Mouse (Mus musculus) hindbrain, postnatal 0 days (tissue): ENCODE measurements around the gene Fam53b. TPM values are rescaled to one million over a fixed set of nuclear protein-coding genes. Genes with fewer than 3 reads are reported as not detected.
A peak's percentile ranks its signal among the peaks of the same experiment; 100 is the strongest.

Experiments
- ATAC-seq: fragments of 200-750 bp; cut with Nextera tagmentation; 2 replicates; pipeline ENCODE4 v1.8.0; 2017; ENCODE audit warnings: mild to moderate bottlenecking, moderate TSS enrichment, moderate library complexity
- DNase-seq: peaks from one replicate; pipeline ENCODE4 v3.0.0-alpha.2; 2015; ENCODE audit warnings: low spot score
- H3K27ac ChIP-seq: fragments of 300-500 bp; sonication (generic); 2 replicates; pipeline ENCODE4 v1.5.1; 2014; ENCODE audit warnings: mild to moderate bottlenecking
- H3K27me3 ChIP-seq: fragments of 300-500 bp; sonication (generic); 2 replicates; pipeline ENCODE4 v1.6.1; 2014; ENCODE audit warnings: low read length, mixed read lengths; ENCODE audit not compliant: insufficient read depth
- H3K36me3 ChIP-seq: fragments of 300-500 bp; sonication (generic); 2 replicates; pipeline ENCODE4 v1.6.1; 2014; ENCODE audit warnings: low read length, mixed read lengths; ENCODE audit not compliant: insufficient read depth
- H3K4me1 ChIP-seq: fragments of 300-500 bp; sonication (generic); 2 replicates; pipeline ENCODE4 v1.6.1; 2014; ENCODE audit warnings: antibody characterized with exemption, low read length, mixed read lengths; ENCODE audit not compliant: insufficient read depth
- H3K4me2 ChIP-seq: fragments of 300-500 bp; sonication (generic); 2 replicates; pipeline ENCODE4 v1.6.1; 2014; ENCODE audit warnings: low read depth, mild to moderate bottlenecking, low read length, moderate library complexity, mixed read lengths
- H3K4me3 ChIP-seq: fragments of 300-500 bp; sonication (generic); 2 replicates; pipeline ENCODE4 v1.5.1; 2014; ENCODE audit warnings: low read length
- H3K9ac ChIP-seq: fragments of 300-500 bp; sonication (generic); replicated peaks from 2 replicates; pipeline ENCODE4 v1.6.1; 2014; ENCODE audit warnings: mild to moderate bottlenecking, low read length, moderate library complexity, mixed read lengths
- H3K9me3 ChIP-seq: fragments of 300-500 bp; sonication (generic); 2 replicates; pipeline ENCODE4 v1.6.1; 2016; ENCODE audit warnings: low read length, mixed read lengths
- CTCF ChIP-seq: IDR thresholded peaks from 2 replicates; pipeline ENCODE4 v1.5.1; 2016; ENCODE audit warnings: antibody characterized with exemption, control low read depth, low read depth
- WGBS: fragments of 180-500 bp; shearing (Covaris S2); extraction: QIAGEN DNeasy Blood & Tissue Kit; methylation state at CpG from one replicate; pipeline ENCODE4 v1.1.7; 2014; 5-methylcytosine and 5-hydroxymethylcytosine counted together
- polyA plus RNA-seq: library from polyadenylated mRNA; unstranded; fragments of >200 nt; fragmentation: Nextera tagmentation; extraction: Ambion mirVana; gene quantifications from 2 replicates; pipeline ENCODE4 v1.2.1, GENCODE M21; 2015
- total RNA-seq: library from RNA; depleted of rRNA; stranded (reverse); fragments of >200 nt; gene quantifications from 2 replicates; pipeline ENCODE4 v1.2.3, GENCODE M21; 2014

Fam53b gene
- total and polyA plus RNA-seq, 2 experiments from 2014 or later = 10.2 to 21.0 TPM

- no peaks in the 10 kb centered on the region for H3K27me3 ChIP-seq
- no peak overlapping the region for H3K4me3 ChIP-seq
- no peaks in the 10 kb centered on the region for H3K9me3 ChIP-seq
- H3K27ac ChIP-seq = no peak overlapping the region
- TF ChIP-seq CTCF = no peak
- no peak overlapping the region for H3K4me2 ChIP-seq
- WGBS = 90% methylated on average over 5 of the region's 5 CpGs
- H3K9ac ChIP-seq = no peak overlapping the region
- ATAC-seq = no peak
- no peak for DNase-seq
- peaks cover 9% of the 10 kb centered on the region; the same call in 1 of the 2 replicates for H3K4me1 ChIP-seq
- H3K36me3 ChIP-seq = peaks cover 3% of the 10 kb centered on the region; the same call in 1 of the 2 replicates
Observed at GRCm38 (mm10) chr7:132763911-132764310, 49.8 kb downstream of the Fam53b start.

GRCm38 (mm10) chr7:132763351-132763750 is 50.3 kb downstream of the Fam53b start:
- H3K36me3 ChIP-seq = peaks cover 5% of the 10 kb centered on the region
- DNase-seq (no peak), ATAC-seq (no peak)
- H3K4me2 ChIP-seq = no peak overlapping the region
- no peak overlapping the region for H3K9ac ChIP-seq
- no peak for TF ChIP-seq CTCF
- H3K27me3 ChIP-seq = no peaks in the 10 kb centered on the region
- H3K4me3 ChIP-seq = no peak overlapping the region
- 94% methylated on average over 6 of the region's 6 CpGs for WGBS
- H3K9me3 ChIP-seq = no peaks in the 10 kb centered on the region
- no peak overlapping the region for H3K27ac ChIP-seq
- H3K4me1 ChIP-seq = peaks cover 9% of the 10 kb centered on the region; the same call in 1 of the 2 replicates

DNA sequence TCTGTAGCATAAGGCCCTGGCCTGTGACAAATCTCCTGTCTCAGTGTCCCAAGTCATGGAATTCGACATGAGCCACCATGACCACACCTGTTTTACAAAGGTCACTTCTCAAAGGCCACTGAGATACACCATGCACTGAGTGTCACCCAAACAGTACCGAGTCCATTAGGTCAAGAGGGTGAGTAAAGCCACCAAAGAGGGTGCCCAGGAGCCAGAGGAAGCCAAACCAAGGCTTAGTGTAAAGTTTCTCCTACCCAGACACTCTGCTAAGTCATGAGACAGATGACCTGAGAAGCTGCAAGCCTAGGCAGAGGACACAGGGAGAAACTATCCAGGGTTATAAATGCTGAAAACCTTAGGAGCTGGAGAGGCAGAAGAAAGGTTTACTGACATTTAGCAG is 52.3 kb downstream of the Fam53b start:
- ATAC-seq (no peak), DNase-seq (no peak)
- no peaks in the 10 kb centered on the region for H3K9me3 ChIP-seq
- 92% methylated on average over 2 of the region's 2 CpGs for WGBS
- no peak overlapping the region for H3K9ac ChIP-seq
- H3K27ac ChIP-seq = no peak overlapping the region
- H3K4me3 ChIP-seq = no peak overlapping the region
- H3K4me2 ChIP-seq = no peak overlapping the region
- peaks cover 14% of the 10 kb centered on the region for H3K36me3 ChIP-seq
- 0 out of 2 replicates have a peak, but pooled peaks cover 9% of the 10 kb centered on the region for H3K4me1 ChIP-seq
- no peaks in the 10 kb centered on the region for H3K27me3 ChIP-seq
- TF ChIP-seq CTCF = no peak

GRCm38 (mm10) chr7:132760589-132761180 is 53.0 kb downstream of the Fam53b start:
- Histone ChIP-seq H3K27ac (peak overlapping the region; percentile 85), H3K4me1 (0 out of 2 replicates have a peak, but pooled peaks cover 9% of the 10 kb centered on the region), H3K4me3 (no peak overlapping the region), H3K4me2 (no peak overlapping the region), H3K36me3 (peaks cover 14% of the 10 kb centered on the region), H3K27me3 (no peaks in the 10 kb centered on the region), H3K9ac (no peak overlapping the region), H3K9me3 (no peaks in the 10 kb centered on the region)
- ATAC-seq = no peak
- WGBS = 94% methylated on average over 6 of the region's 6 CpGs
- no peak for TF ChIP-seq CTCF
- no peak for DNase-seq

GRCm38 (mm10) chr7:132759926-132760325 is 53.8 kb downstream of the Fam53b start:
- Histone ChIP-seq H3K27me3 (no peaks in the 10 kb centered on the region), H3K4me2 (no peak overlapping the region), H3K9me3 (no peaks in the 10 kb centered on the region), H3K27ac (peak overlapping the region; percentile 85), H3K4me3 (no peak overlapping the region), H3K36me3 (peaks cover 14% of the 10 kb centered on the region), H3K4me1 (peaks cover 13% of the 10 kb centered on the region), H3K9ac (no peak overlapping the region)
- DNase-seq (peak; percentile 67), ATAC-seq (peak; percentile 59)
- 47% methylated on average over 6 of the region's 6 CpGs for WGBS
- no peak for TF ChIP-seq CTCF

- Histone ChIP-seq H3K4me1 (peaks cover 18% of the 10 kb centered on the region), H3K27ac (peak overlapping the region; percentile 85), H3K27me3 (no peaks in the 10 kb centered on the region), H3K4me3 (no peak overlapping the region), H3K9me3 (no peaks in the 10 kb centered on the region), H3K36me3 (peaks cover 14% of the 10 kb centered on the region), H3K4me2 (no peak overlapping the region), H3K9ac (no peak overlapping the region)
- ATAC-seq (peak; percentile 41), DNase-seq (peak; percentile 68)
- 71% methylated on average over 22 of the region's 22 CpGs for WGBS
- TF ChIP-seq CTCF = no peak
Observed at GRCm38 (mm10) chr7:132759405-132759891, 54.2 kb downstream of the Fam53b start.

DNA sequence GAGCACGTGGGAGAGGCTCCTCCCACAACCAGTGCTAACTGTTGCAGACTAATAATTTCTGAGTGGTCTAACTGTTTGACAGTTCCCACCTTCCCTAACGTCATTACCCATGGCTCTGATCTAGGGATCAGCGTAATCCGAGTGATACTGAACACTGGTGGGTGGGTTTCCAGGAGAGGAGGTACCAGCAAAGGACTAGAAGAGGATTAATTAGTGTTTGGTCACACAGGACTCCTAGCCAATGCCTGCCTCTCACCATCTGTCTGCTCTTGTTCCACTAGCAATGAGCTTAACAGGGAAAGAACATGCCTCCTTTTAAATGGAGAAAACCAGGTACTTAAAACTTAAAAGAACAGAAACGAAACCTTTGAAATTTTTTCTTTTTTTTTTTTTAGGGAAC is 54.8 kb downstream of the Fam53b start:
- Histone ChIP-seq H3K4me3 (no peak overlapping the region), H3K27me3 (no peaks in the 10 kb centered on the region), H3K27ac (peak overlapping the region; percentile 85; the same call in 1 of the 2 replicates), H3K36me3 (peaks cover 11% of the 10 kb centered on the region), H3K9ac (no peak overlapping the region), H3K9me3 (no peaks in the 10 kb centered on the region), H3K4me1 (peaks cover 21% of the 10 kb centered on the region), H3K4me2 (no peak overlapping the region)
- WGBS = 58% methylated on average over 5 of the region's 5 CpGs
- ATAC-seq (peak; percentile 36), DNase-seq (peak; percentile 65)
- TF ChIP-seq CTCF = no peak
